Mouse (Mus musculus) megakaryocyte, embryonic 14.5 days (primary cell): ENCODE data around the gene Krcc1.

ENCODE experiments used
- FLI1 ChIP-seq: IDR thresholded peaks from 2 replicates; pipeline ENCODE4 v1.6.1; 2012; ENCODE audit warnings: low read length, inconsistent platforms, mixed read lengths
- GATA1 ChIP-seq: IDR thresholded peaks from 3 replicates; pipeline ENCODE4 v1.6.1; 2012; ENCODE audit warnings: mixed read lengths, low read length, inconsistent platforms, borderline replicate concordance

DNA sequence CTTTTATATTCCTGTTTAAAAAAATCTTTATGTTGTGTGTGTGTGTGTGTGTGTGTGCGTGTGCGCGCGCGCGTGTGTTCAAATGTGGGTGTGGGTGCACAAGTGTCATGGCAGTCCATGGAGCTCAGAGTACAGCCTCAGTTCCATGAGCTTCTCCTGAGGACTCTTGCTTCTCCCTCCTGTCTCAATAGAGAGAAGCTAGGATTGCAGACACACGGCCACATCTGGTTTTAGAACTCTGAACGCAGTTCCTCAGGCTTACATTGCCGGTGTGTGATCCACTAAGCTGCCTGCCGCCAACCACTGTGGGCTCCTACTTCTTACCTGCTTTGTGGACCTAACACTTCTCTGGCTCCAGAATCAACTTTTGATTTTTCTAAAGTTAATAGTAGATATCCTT lies 15.3 kb upstream of the Krcc1 start:
- TF ChIP-seq GATA1, result no peak
- TF ChIP-seq FLI1, result no peak
